Mouse (Mus musculus): Measurements from ENCODE around the gene Spon1. TPM values are rescaled to one million over a fixed set of nuclear protein-coding genes. Genes with fewer than 3 reads are reported as not detected.

Gene Spon1
- polyA plus RNA-seq, 1 experiment from 2014 or later: 35.1 TPM

- Histone ChIP-seq H3K9me3 (ENCODE audit: low read length) (no peaks in the 10 kb centered on the region), H3K27ac (ENCODE audit: low read length) (no peak overlapping the region), H3K4me2 (replicated peaks; ENCODE audit: low read depth, low read length) (no peak overlapping the region), H3K4me1 (ENCODE audit: insufficient read depth, low read depth, low read length) (no peaks in the 10 kb centered on the region), H3K4me3 (ENCODE audit: low read depth, low read length) (no peak overlapping the region), H3K36me3 (ENCODE audit: insufficient read depth, low read length) (no peaks in the 10 kb centered on the region), H3K27me3 (replicated peaks; ENCODE audit: insufficient read depth, low read length) (no peaks in the 10 kb centered on the region), H3K9ac (replicated peaks; ENCODE audit: low read depth) (no peak overlapping the region)
- no peak for TF ChIP-seq EP300 (IDR thresholded peaks at IDR 0.05)
- TF ChIP-seq CTCF (IDR thresholded peaks at IDR 0.05): no peak
- ATAC-seq: no peak
- 79% methylated on average over 2 of the region's 2 CpGs for WGBS
- no peak for DNase-seq (ENCODE audit: low spot score)
Measured at GRCm38 (mm10) chr7:113920056-113920455, 154.3 kb downstream of the Spon1 start.

GRCm38 (mm10) chr7:113924561-113924960 is 158.8 kb downstream of the Spon1 start:
- Histone ChIP-seq H3K4me2 (replicated peaks; ENCODE audit: low read depth, low read length) (no peak overlapping the region), H3K9me3 (ENCODE audit: low read length) (no peaks in the 10 kb centered on the region), H3K9ac (replicated peaks; ENCODE audit: low read depth) (no peak overlapping the region), H3K27me3 (replicated peaks; ENCODE audit: insufficient read depth, low read length) (no peaks in the 10 kb centered on the region), H3K4me1 (ENCODE audit: insufficient read depth, low read depth, low read length) (no peaks in the 10 kb centered on the region), H3K4me3 (ENCODE audit: low read depth, low read length) (no peak overlapping the region), H3K27ac (ENCODE audit: low read length) (no peak overlapping the region), H3K36me3 (ENCODE audit: insufficient read depth, low read length) (no peaks in the 10 kb centered on the region)
- no peak for DNase-seq (ENCODE audit: low spot score)
- no peak for TF ChIP-seq CTCF (IDR thresholded peaks at IDR 0.05)
- no peak for TF ChIP-seq EP300 (IDR thresholded peaks at IDR 0.05)
- WGBS: 86% methylated on average over 6 of the region's 6 CpGs
- no peak for ATAC-seq

GRCm38 (mm10) chr7:113950888-113951287 is 185.1 kb downstream of the Spon1 start:
- 57% methylated on average over 7 of the region's 7 CpGs for WGBS
- no peaks in the 10 kb centered on the region for H3K4me1 ChIP-seq (ENCODE audit: insufficient read depth, low read depth, low read length)
- H3K9me3 ChIP-seq (ENCODE audit: low read length): no peaks in the 10 kb centered on the region
- TF ChIP-seq CTCF (IDR thresholded peaks at IDR 0.05) (no peak), EP300 (IDR thresholded peaks at IDR 0.05) (no peak)
- no peak for ATAC-seq
- H3K4me3 ChIP-seq (ENCODE audit: low read depth, low read length): no peak overlapping the region
- no peak overlapping the region for H3K9ac ChIP-seq (replicated peaks; ENCODE audit: low read depth)
- H3K27me3 ChIP-seq (replicated peaks; ENCODE audit: insufficient read depth, low read length): no peaks in the 10 kb centered on the region
- no peak overlapping the region for H3K4me2 ChIP-seq (replicated peaks; ENCODE audit: low read depth, low read length)
- no peaks in the 10 kb centered on the region for H3K36me3 ChIP-seq (ENCODE audit: insufficient read depth, low read length)
- no peak overlapping the region for H3K27ac ChIP-seq (ENCODE audit: low read length)
- peak; percentile 24 for DNase-seq (ENCODE audit: low spot score)

- H3K4me1 ChIP-seq (ENCODE audit: insufficient read depth, low read depth, low read length): no peaks in the 10 kb centered on the region
- WGBS: 86% methylated on average over 2 of the region's 2 CpGs
- DNase-seq (ENCODE audit: low spot score): no peak
- H3K9ac ChIP-seq (replicated peaks; ENCODE audit: low read depth): no peak overlapping the region
- H3K27ac ChIP-seq (ENCODE audit: low read length): no peak overlapping the region
- H3K4me2 ChIP-seq (replicated peaks; ENCODE audit: low read depth, low read length): no peak overlapping the region
- H3K36me3 ChIP-seq (ENCODE audit: insufficient read depth, low read length): no peaks in the 10 kb centered on the region
- no peaks in the 10 kb centered on the region for H3K27me3 ChIP-seq (replicated peaks; ENCODE audit: insufficient read depth, low read length)
- no peak overlapping the region for H3K4me3 ChIP-seq (ENCODE audit: low read depth, low read length)
- ATAC-seq: no peak
- TF ChIP-seq EP300 (IDR thresholded peaks at IDR 0.05) (no peak), CTCF (IDR thresholded peaks at IDR 0.05) (no peak)
- H3K9me3 ChIP-seq (ENCODE audit: low read length): no peaks in the 10 kb centered on the region
Measured at GRCm38 (mm10) chr7:113955431-113955830, 189.6 kb downstream of the Spon1 start.

- TF ChIP-seq CTCF (IDR thresholded peaks at IDR 0.05): no peak
- TF ChIP-seq EP300 (IDR thresholded peaks at IDR 0.05): peak; percentile 73
- no peak overlapping the region for H3K9ac ChIP-seq (replicated peaks; ENCODE audit: low read depth)
- H3K9me3 ChIP-seq (ENCODE audit: low read length): no peaks in the 10 kb centered on the region
- no peaks in the 10 kb centered on the region for H3K36me3 ChIP-seq (ENCODE audit: insufficient read depth, low read length)
- H3K4me1 ChIP-seq (ENCODE audit: insufficient read depth, low read depth, low read length): no peaks in the 10 kb centered on the region
- H3K27me3 ChIP-seq (replicated peaks; ENCODE audit: insufficient read depth, low read length): no peaks in the 10 kb centered on the region
- H3K4me2 ChIP-seq (replicated peaks; ENCODE audit: low read depth, low read length): no peak overlapping the region
- 48% methylated on average over 9 of the region's 9 CpGs for WGBS
- peak; percentile 76 for ATAC-seq
- no peak overlapping the region for H3K4me3 ChIP-seq (ENCODE audit: low read depth, low read length)
- DNase-seq (ENCODE audit: low spot score): peak; percentile 91
- H3K27ac ChIP-seq (ENCODE audit: low read length): peak overlapping the region; percentile 75
Measured at GRCm38 (mm10) chr7:113960841-113961499, 195.2 kb downstream of the Spon1 start.

- Histone ChIP-seq H3K9me3 (ENCODE audit: low read length) (no peaks in the 10 kb centered on the region), H3K9ac (replicated peaks; ENCODE audit: low read depth) (no peak overlapping the region), H3K27ac (ENCODE audit: low read length) (peak overlapping the region; percentile 75), H3K4me3 (ENCODE audit: low read depth, low read length) (no peak overlapping the region), H3K36me3 (ENCODE audit: insufficient read depth, low read length) (no peaks in the 10 kb centered on the region), H3K27me3 (replicated peaks; ENCODE audit: insufficient read depth, low read length) (no peaks in the 10 kb centered on the region), H3K4me2 (replicated peaks; ENCODE audit: low read depth, low read length) (no peak overlapping the region), H3K4me1 (ENCODE audit: insufficient read depth, low read depth, low read length) (no peaks in the 10 kb centered on the region)
- DNase-seq (ENCODE audit: low spot score): peak; percentile 42
- ATAC-seq: peak; percentile 16
- 42% methylated on average over 3 of the region's 3 CpGs for whole genome bisulfite sequencing
- TF ChIP-seq CTCF (IDR thresholded peaks at IDR 0.05) (no peak), EP300 (IDR thresholded peaks at IDR 0.05) (no peak)
Measured at GRCm38 (mm10) chr7:113961500-113961895, 195.7 kb downstream of the Spon1 start.
